Mouse (Mus musculus): ENCODE results near the gene Spcs2.

DNA sequence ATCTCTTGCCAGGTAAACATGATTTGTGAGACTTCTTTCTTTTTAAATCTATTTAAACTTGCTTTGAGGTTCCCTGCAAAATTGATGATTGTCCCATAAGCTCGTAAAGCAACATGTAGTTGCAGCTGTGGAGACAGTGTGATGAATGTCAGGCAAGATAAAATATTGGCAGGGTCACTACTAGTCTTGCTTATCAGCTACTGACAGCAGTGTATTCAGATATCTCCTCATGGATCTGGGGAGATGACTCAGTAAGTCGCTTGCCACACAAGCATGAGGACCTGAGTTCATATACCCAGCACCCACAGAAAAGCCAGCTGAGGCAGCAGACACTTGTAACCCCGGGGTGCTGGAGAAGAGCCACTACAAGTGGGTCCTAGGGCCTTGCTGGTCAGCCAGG lies 44.2 kb upstream of the Spcs2 start:
- 0 out of 2 replicates have a peak, but pooled peaks have one; percentile 17 for TF ChIP-seq GATA1 (IDR thresholded peaks at IDR 0.05; ENCODE audit: low read length)
- 0 out of 3 replicates have a peak, but pooled peaks have one; percentile 16 for TF ChIP-seq TAL1 (IDR thresholded peaks at IDR 0.05; ENCODE audit: low read length)
